Mouse (Mus musculus) right cerebral cortex, postnatal 4 days (tissue): ENCODE measurements at regions not wholly inside any gene's neighbourhood (a gene's known extent, or its start where the extent isn't known, plus 50 kb on each side); places are given as distances from the start of the nearest gene placed in this dataset.
A peak's percentile ranks its signal among the peaks of the same experiment; 100 is the strongest.

Experiments used
- DNase-seq: peaks from one replicate; pipeline ENCODE4 v3.0.0-alpha.2; 2022

- no peak for DNase-seq
Measured at GRCm38 (mm10) chr11:109039060-109039791, 104.9 kb downstream of the E030025P04Rik start.

DNA sequence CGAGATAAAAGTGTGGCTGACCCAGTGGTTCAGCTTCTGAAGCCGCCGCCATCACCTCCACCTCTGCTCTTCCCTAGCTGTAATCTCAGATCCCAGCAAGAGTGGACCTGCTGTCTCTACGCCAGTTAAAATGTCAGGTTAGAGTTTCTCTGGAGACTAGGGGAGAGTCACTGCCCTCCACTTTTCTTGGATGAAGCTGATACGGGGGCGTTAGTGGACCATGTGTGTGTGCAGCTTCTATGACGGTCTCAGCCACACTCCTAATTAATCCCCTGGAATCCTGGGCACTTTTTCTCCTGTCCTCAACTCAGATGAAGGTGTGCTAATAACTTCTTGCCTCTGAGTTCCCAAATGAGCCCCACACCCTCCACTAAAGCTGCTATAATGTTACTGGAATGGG, 106.0 kb downstream of the E030025P04Rik start:
- DNase-seq, result no peak

GRCm38 (mm10) chr11:109034596-109034995, 109.6 kb downstream of the E030025P04Rik start:
- no peak for DNase-seq

DNA sequence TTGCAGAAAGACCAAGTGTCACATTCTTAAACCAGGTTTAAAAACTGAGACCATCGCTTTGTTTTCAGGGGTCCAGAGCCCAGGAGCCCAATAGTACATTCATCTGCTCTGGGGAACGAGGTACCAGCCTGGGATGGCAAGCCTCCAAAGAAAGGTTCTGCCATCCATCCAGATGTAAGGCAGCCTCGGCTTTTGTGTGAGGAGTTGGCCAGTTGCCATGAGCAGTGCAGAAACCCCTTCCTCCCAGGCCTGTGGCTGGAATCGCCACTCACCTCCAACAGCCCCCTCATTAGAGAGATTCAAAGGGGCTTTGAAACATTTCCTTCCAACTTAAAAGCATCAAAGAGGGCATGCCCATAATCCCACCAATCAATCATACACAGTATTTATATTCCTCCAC, 110.1 kb downstream of the E030025P04Rik start:
- peak; percentile 18 for DNase-seq

- peak; percentile 78 for DNase-seq
Measured at GRCm38 (mm10) chr11:109032729-109033128, 111.4 kb downstream of the E030025P04Rik start.

DNA sequence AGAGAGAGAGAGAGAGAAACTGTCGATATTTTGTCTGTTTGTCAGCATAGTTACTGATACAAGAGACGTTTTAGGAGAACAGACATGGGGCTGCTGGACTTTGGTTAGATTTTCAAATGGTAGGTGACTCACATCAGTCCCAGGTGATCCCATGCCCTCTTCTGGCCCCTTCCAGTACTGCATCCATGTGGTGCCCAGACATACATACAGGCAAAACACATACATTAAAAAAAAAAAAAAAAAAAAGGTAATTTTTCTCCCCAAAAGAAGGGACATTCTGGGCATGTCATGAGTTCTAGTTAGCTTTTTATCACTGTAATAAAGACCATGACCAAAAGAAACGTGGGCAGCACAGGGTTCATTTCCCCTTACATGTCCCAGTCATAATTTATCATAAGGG, 110.3 kb downstream of the Axin2 start:
- peak; percentile 42 for DNase-seq

DNA sequence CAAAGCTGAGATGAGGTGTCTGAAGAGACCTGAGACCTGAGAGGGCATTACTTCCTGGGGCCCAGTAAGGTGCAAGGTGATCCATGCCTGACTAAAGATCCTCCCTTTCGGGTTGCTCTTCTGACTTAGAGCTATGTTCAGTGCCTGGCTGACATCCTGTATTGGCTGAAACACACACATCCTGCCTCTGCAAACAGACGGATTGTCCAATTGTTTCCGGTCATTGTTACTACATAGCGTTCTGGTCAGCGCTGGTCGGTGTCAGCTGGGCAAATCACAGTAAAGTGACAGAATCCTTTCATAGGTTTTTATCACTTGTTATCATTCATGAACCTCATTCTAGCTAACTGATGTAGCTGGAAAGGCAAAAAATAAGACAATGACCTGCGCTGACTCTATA, 109.7 kb downstream of the Axin2 start:
- DNase-seq, result no peak

GRCm38 (mm10) chr11:109014806-109015205, 94.7 kb downstream of the Axin2 start:
- DNase-seq, result no peak

GRCm38 (mm10) chr11:109011161-109011560, 91.0 kb downstream of the Axin2 start:
- no peak for DNase-seq

DNA sequence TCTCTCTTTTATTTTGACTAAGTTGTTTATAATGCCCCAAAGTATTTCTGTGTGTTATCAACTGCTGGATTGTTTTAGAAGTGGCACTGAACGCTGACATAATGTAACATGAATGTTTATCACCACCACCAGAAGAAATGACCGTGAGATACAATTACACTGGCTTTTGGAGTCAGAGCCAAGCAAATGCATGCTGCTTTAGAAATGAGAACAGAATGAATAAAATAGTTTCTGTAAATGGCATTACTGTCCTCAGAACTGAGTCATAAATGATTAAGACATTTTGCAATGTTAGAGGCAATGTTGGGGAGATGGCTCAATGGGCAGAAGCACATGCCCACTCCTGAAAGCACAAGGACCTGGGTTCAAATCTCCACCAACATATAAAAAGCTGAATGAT, 88.7 kb downstream of the Axin2 start:
- DNase-seq, result no peak

- DNase-seq, result no peak
Measured at GRCm38 (mm10) chr11:109005681-109006080, 85.5 kb downstream of the Axin2 start.
